Mouse (Mus musculus) forebrain, postnatal 0 days (tissue): Measurements from ENCODE around the gene Cd2bp2. TPM values are rescaled to one million over a fixed set of nuclear protein-coding genes. Genes with fewer than 3 reads are reported as not detected.

Experiments
- ATAC-seq: fragments of 200-750 bp; cut with Nextera tagmentation; 2 replicates; pipeline ENCODE4 v1.8.0; 2017; ENCODE audit warnings: mild to moderate bottlenecking, moderate library complexity
- DNase-seq: peaks from one replicate; pipeline ENCODE4 v3.0.0-alpha.2; 2015
- H3K27ac ChIP-seq: fragments of 300-500 bp; sonication (generic); 2 replicates; pipeline ENCODE4 v1.5.1; 2014; ENCODE audit warnings: low read depth, mild to moderate bottlenecking, antibody characterized with exemption, low read length, moderate library complexity, mixed read lengths
- H3K27me3 ChIP-seq: fragments of 300-500 bp; sonication (generic); 2 replicates; pipeline ENCODE4 v1.6.1; 2014; ENCODE audit warnings: mild to moderate bottlenecking, low read length, mixed read lengths; ENCODE audit not compliant: insufficient read depth
- H3K36me3 ChIP-seq: fragments of 300-500 bp; sonication (generic); 2 replicates; pipeline ENCODE4 v1.6.1; 2014; ENCODE audit warnings: mild to moderate bottlenecking, moderate library complexity; ENCODE audit not compliant: insufficient read depth
- H3K4me1 ChIP-seq: fragments of 300-500 bp; sonication (generic); 2 replicates; pipeline ENCODE4 v1.6.1; 2014; ENCODE audit warnings: antibody characterized with exemption; ENCODE audit not compliant: insufficient read depth
- H3K4me2 ChIP-seq: fragments of 300-500 bp; sonication (generic); 2 replicates; pipeline ENCODE4 v1.6.1; 2014; ENCODE audit warnings: low read depth, mild to moderate bottlenecking, moderate library complexity
- H3K4me3 ChIP-seq: fragments of 300-500 bp; sonication (generic); 2 replicates; pipeline ENCODE4 v1.5.1; 2014; ENCODE audit warnings: low read depth, low read length, mixed read lengths
- H3K9ac ChIP-seq: fragments of 300-500 bp; sonication (generic); 2 replicates; pipeline ENCODE4 v1.6.1; 2014; ENCODE audit warnings: mild to moderate bottlenecking
- H3K9me3 ChIP-seq: fragments of 300-500 bp; sonication (generic); 2 replicates; pipeline ENCODE4 v1.6.1; 2016; ENCODE audit warnings: low read length
- CTCF ChIP-seq: sonication (generic); IDR thresholded peaks from 2 replicates; pipeline ENCODE4 v1.5.1; 2016; ENCODE audit warnings: antibody characterized with exemption, control low read depth, low read depth
- WGBS: fragments of 180-500 bp; shearing (Covaris S2); extraction: QIAGEN DNeasy Blood & Tissue Kit; methylation state at CpG from one replicate; pipeline ENCODE4 v1.1.7; 2014; 5-methylcytosine and 5-hydroxymethylcytosine counted together
- polyA plus RNA-seq: library from polyadenylated mRNA; unstranded; fragments of >200 nt; fragmentation: Nextera tagmentation; extraction: Ambion mirVana; gene quantifications from 2 replicates; pipeline ENCODE4 v1.2.1, GENCODE M21; 2015
- total RNA-seq: library from RNA; depleted of rRNA; stranded (reverse); fragments of >200 nt; gene quantifications from 2 replicates; pipeline ENCODE4 v1.2.3, GENCODE M21; 2014

The Cd2bp2 gene
- total and polyA plus RNA-seq, 2 experiments from 2014 or later: 67.5 to 131 TPM

GRCm38 (mm10) chr7:127166501-127166900 lies 29.3 kb downstream of the Cd2bp2 start:
- Histone ChIP-seq H3K27ac (no peak overlapping the region), H3K36me3 (no peaks in the 10 kb centered on the region), H3K4me2 (no peak overlapping the region), H3K9ac (no peak overlapping the region), H3K9me3 (no peaks in the 10 kb centered on the region), H3K4me3 (no peak overlapping the region), H3K27me3 (no peaks in the 10 kb centered on the region), H3K4me1 (no peaks in the 10 kb centered on the region)
- no peak for DNase-seq
- TF ChIP-seq CTCF: no peak
- 91% methylated on average over 5 of the region's 5 CpGs for WGBS
- ATAC-seq: no peak

DNA sequence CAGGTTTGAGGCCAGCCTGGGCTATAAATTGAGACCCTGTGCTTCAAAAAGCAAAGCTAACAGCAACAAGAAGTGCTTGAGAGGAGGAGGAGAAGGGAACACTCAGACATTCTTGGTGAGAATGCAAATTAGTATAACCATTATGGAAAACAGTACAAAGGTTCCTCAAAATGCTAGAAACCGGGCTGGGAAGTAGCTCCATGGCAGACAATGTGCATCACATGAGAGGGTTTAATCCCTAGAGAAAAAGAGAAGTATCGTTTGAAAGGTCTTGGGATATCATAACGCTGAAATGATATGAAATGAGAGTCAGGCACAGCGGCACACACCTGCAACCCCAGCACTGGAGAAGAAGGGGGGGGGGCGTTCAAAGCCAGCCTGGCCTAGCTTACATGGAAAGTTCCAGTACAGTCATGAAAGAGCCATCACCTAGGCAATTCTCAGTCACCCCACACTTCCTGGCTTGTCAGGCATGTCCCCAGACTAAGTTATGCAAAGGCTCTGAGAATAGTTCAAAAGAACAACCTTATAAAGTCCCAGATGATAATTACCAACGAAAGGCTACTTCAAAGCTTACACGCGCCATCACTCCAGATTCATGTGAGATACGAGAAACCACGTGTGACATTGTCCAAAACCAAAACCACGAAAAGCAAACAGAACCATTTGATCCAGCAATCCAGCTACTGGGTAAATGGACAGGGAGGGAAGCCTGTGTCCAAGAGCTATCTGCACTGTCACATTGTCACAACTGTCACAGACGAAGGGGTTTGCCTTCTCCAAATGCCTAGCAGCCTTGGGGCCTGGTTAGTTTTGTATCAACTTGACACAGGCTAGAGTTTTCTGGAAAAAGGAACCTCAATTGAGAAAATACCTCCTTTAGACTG lies 30.0 kb downstream of the Cd2bp2 start:
- no peak for TF ChIP-seq CTCF
- WGBS: 87% methylated on average over 12 of the region's 12 CpGs
- Histone ChIP-seq H3K27ac (no peak overlapping the region), H3K9ac (no peak overlapping the region), H3K9me3 (no peaks in the 10 kb centered on the region), H3K27me3 (no peaks in the 10 kb centered on the region), H3K4me1 (no peaks in the 10 kb centered on the region), H3K36me3 (no peaks in the 10 kb centered on the region), H3K4me3 (no peak overlapping the region), H3K4me2 (no peak overlapping the region)
- DNase-seq (no peak), ATAC-seq (no peak)

DNA sequence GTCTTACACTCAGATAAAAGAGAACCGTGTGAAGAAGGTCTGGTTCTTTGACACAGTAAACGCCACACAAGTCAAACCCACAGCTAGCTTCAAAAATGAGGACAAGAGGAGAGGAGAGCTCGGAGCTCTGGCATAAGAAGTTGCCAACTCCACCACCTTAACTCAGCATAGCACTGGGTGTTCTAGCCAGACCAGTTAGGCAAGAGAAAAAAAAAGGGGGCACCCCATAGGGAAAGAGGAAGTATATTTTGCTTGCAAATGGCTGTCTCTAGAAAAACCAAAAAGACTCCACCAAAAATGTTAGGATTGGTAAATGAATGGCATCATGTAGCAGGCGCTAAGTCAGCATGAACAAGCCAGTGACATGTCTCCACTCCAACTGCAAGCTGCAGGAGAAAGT lies 31.8 kb downstream of the Cd2bp2 start:
- TF ChIP-seq CTCF: no peak
- no peaks in the 10 kb centered on the region for H3K36me3 ChIP-seq
- no peaks in the 10 kb centered on the region for H3K9me3 ChIP-seq
- no peak overlapping the region for H3K4me2 ChIP-seq
- H3K4me3 ChIP-seq: no peak overlapping the region
- WGBS: 86% methylated on average over 4 of the region's 4 CpGs
- ATAC-seq (no peak), DNase-seq (no peak)
- H3K27ac ChIP-seq: no peak overlapping the region
- H3K9ac ChIP-seq: no peak overlapping the region
- H3K4me1 ChIP-seq: no peaks in the 10 kb centered on the region
- H3K27me3 ChIP-seq: no peaks in the 10 kb centered on the region

GRCm38 (mm10) chr7:127162546-127162945 lies 33.3 kb downstream of the Cd2bp2 start:
- TF ChIP-seq CTCF: no peak
- Histone ChIP-seq H3K9ac (no peak overlapping the region), H3K27me3 (no peaks in the 10 kb centered on the region), H3K4me1 (no peaks in the 10 kb centered on the region), H3K4me3 (no peak overlapping the region), H3K27ac (no peak overlapping the region), H3K4me2 (no peak overlapping the region), H3K36me3 (no peaks in the 10 kb centered on the region), H3K9me3 (no peaks in the 10 kb centered on the region)
- ATAC-seq: no peak
- 81% methylated on average over 5 of the region's 5 CpGs for WGBS
- DNase-seq: no peak

DNA sequence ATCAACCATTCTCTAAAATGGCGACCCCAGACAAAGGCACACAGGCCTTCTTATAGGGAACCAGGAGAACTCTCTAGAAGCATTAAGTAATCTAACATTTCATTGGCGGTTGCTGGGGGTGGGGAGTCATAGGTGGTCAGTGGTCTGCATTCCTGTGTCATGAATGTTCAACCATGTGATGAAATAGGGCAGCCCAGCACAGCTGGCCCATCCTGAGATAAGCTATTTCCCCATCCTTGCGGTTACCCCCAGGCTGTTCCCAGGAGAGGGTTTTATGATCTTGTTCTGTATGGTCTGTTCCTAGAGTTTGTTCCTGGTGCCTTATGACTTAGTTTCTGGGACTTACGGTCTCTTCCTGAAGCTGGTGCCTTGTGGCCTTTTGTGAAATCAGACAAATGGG lies 38.3 kb downstream of the Cd2bp2 start:
- Histone ChIP-seq H3K27ac (no peak overlapping the region), H3K36me3 (no peaks in the 10 kb centered on the region), H3K4me2 (no peak overlapping the region), H3K9me3 (no peaks in the 10 kb centered on the region), H3K9ac (no peak overlapping the region), H3K4me3 (no peak overlapping the region), H3K4me1 (no peaks in the 10 kb centered on the region), H3K27me3 (no peaks in the 10 kb centered on the region)
- 92% methylated on average over 4 of the region's 4 CpGs for WGBS
- DNase-seq (no peak), ATAC-seq (no peak)
- TF ChIP-seq CTCF: no peak

DNA sequence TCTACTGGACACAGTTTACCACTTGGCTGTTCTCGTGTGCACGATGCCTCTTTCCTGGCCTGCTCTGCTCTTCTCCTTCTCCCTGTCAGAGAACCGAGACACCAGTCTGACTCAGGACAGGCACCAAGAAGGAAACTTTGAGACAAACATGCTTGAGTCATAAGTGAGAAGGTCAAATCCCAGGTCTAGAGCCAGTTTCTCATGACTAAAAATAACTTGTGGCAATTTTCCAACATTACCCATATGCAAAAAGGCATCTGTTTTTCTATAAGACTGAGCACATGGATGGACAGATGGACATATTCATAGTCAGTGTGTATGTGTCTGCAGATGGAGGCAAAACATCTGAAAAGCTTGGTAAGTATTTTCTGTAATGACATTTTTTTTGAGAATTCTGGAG lies 42.4 kb downstream of the Cd2bp2 start:
- no peak overlapping the region for H3K27ac ChIP-seq
- no peaks in the 10 kb centered on the region for H3K36me3 ChIP-seq
- no peak for TF ChIP-seq CTCF
- no peaks in the 10 kb centered on the region for H3K9me3 ChIP-seq
- no peaks in the 10 kb centered on the region for H3K4me1 ChIP-seq
- DNase-seq: no peak
- H3K9ac ChIP-seq: no peak overlapping the region
- H3K4me3 ChIP-seq: no peak overlapping the region
- H3K4me2 ChIP-seq: no peak overlapping the region
- 79% methylated on average over 3 of the region's 3 CpGs for WGBS
- no peaks in the 10 kb centered on the region for H3K27me3 ChIP-seq
- no peak for ATAC-seq

DNA sequence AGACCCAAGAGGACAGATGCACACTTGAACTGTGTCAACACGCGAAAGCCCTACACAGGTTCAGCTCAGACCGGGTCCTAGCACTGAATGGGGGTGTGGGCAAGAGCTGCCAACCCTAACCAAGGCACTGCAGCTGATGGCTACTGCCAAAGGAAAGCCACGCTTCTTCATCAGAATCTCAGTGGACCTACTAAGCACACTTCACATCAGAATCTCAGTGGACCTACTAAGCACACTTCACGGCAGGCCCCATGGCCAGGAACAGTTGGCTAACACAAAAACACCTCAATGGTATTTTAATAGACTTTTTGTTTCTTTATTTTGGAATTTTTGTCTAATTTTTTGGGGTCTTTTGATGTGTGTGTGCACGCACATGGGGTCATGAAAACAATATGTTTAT lies 43.4 kb downstream of the Cd2bp2 start:
- no peak overlapping the region for H3K4me2 ChIP-seq

More for the DNA sequence above, 43.4 kb downstream of the Cd2bp2 start:
- Histone ChIP-seq H3K27ac (no peak overlapping the region), H3K27me3 (no peaks in the 10 kb centered on the region), H3K9me3 (no peaks in the 10 kb centered on the region), H3K4me3 (no peak overlapping the region), H3K4me1 (no peaks in the 10 kb centered on the region), H3K9ac (no peak overlapping the region), H3K36me3 (no peaks in the 10 kb centered on the region)
- 87% methylated on average over 6 of the region's 6 CpGs for WGBS
- ATAC-seq (no peak), DNase-seq (no peak)
- no peak for TF ChIP-seq CTCF
